Mouse (Mus musculus) heart, postnatal 0 days (tissue): ENCODE results near the gene Chrm1. TPM values are rescaled to one million over a fixed set of nuclear protein-coding genes. Genes with fewer than 3 reads are reported as not detected.

Experiments
- ATAC-seq: fragments of 200-750 bp; cut with Nextera tagmentation; 2 replicates; pipeline ENCODE4 v1.8.0; 2017; ENCODE audit warnings: low read depth, moderate number of reproducible peaks, moderate library complexity; ENCODE audit not compliant: insufficient read depth
- DNase-seq: peaks from one replicate; pipeline ENCODE4 v3.0.0-alpha.2; 2016; ENCODE audit warnings: low spot score
- H3K27ac ChIP-seq: fragments of 300-500 bp; sonication (generic); 2 replicates; pipeline ENCODE4 v1.5.1; 2014; ENCODE audit warnings: low read depth, mild to moderate bottlenecking
- H3K27me3 ChIP-seq: fragments of 300-500 bp; sonication (generic); 2 replicates; pipeline ENCODE4 v1.6.1; 2014; ENCODE audit warnings: low read length, mixed read lengths; ENCODE audit not compliant: control insufficient read depth, insufficient read depth
- H3K36me3 ChIP-seq: fragments of 300-500 bp; sonication (generic); replicated peaks from 2 replicates; pipeline ENCODE4 v1.6.1; 2014; ENCODE audit warnings: low read length, mixed read lengths; ENCODE audit not compliant: control insufficient read depth, insufficient read depth
- H3K4me1 ChIP-seq: fragments of 300-500 bp; sonication (generic); 2 replicates; pipeline ENCODE4 v1.6.1; 2014; ENCODE audit warnings: antibody characterized with exemption; ENCODE audit not compliant: control insufficient read depth, insufficient read depth
- H3K4me2 ChIP-seq: fragments of 300-500 bp; sonication (generic); 2 replicates; pipeline ENCODE4 v1.6.1; 2014; ENCODE audit warnings: low read depth, mild to moderate bottlenecking, low read length, moderate library complexity
- H3K4me3 ChIP-seq: fragments of 300-500 bp; sonication (generic); 2 replicates; pipeline ENCODE4 v1.5.1; 2014; ENCODE audit warnings: low read depth, low read length
- H3K9ac ChIP-seq: fragments of 300-500 bp; sonication (generic); replicated peaks from 2 replicates; pipeline ENCODE4 v1.6.1; 2014; ENCODE audit warnings: low read depth, low read length, mixed read lengths
- H3K9me3 ChIP-seq: fragments of 300-500 bp; sonication (generic); replicated peaks from 2 replicates; pipeline ENCODE4 v1.6.1; 2016; ENCODE audit warnings: low read length; ENCODE audit not compliant: control insufficient read depth
- CTCF ChIP-seq: IDR thresholded peaks from 2 replicates; pipeline ENCODE4 v1.5.1; 2016; ENCODE audit warnings: antibody characterized with exemption, control low read depth, low read depth
- EP300 ChIP-seq: IDR thresholded peaks from 2 replicates; pipeline ENCODE4 v1.6.1; 2016; ENCODE audit warnings: antibody characterized with exemption, low read depth
- WGBS: fragments of 180-500 bp; shearing (Covaris S2); extraction: QIAGEN DNeasy Blood & Tissue Kit; methylation state at CpG from one replicate; pipeline ENCODE4 v1.1.7; 2014; 5-methylcytosine and 5-hydroxymethylcytosine counted together
- polyA plus RNA-seq: library from polyadenylated mRNA; unstranded; fragments of >200 nt; fragmentation: Nextera tagmentation; extraction: Ambion mirVana; gene quantifications from 2 replicates; pipeline ENCODE4 v1.2.1, GENCODE M21; 2015
- total RNA-seq: library from RNA; depleted of rRNA; stranded (reverse); fragments of >200 nt; gene quantifications from 2 replicates; pipeline ENCODE4 v1.2.3, GENCODE M21; 2014; ENCODE audit warnings: low replicate concordance

Chrm1 gene
- total and polyA plus RNA-seq, 2 experiments from 2014 or later, result not detected

- ATAC-seq, result no peak
- H3K27me3 ChIP-seq, result no peaks in the 10 kb centered on the region
- peaks cover 23% of the 10 kb centered on the region for H3K36me3 ChIP-seq
- TF ChIP-seq EP300 (no peak), CTCF (no peak)
- no peak overlapping the region for H3K9ac ChIP-seq
- 68% methylated on average over 1 of the region's 1 CpGs for WGBS
- H3K27ac ChIP-seq, result no peak overlapping the region
- H3K4me3 ChIP-seq, result no peak overlapping the region
- H3K9me3 ChIP-seq, result no peaks in the 10 kb centered on the region
- H3K4me1 ChIP-seq, result peaks cover 22% of the 10 kb centered on the region
- no peak overlapping the region for H3K4me2 ChIP-seq
- DNase-seq, result no peak
Measured at GRCm38 (mm10) chr19:8721378-8721777, 57.8 kb downstream of the Chrm1 start.

- Histone ChIP-seq H3K9ac (peak overlapping the region; percentile 83), H3K36me3 (peaks cover 30% of the 10 kb centered on the region), H3K27ac (peak overlapping the region; percentile 96; the same call in 1 of the 2 replicates), H3K4me2 (peak overlapping the region; percentile 82), H3K9me3 (no peaks in the 10 kb centered on the region), H3K4me1 (peaks cover 22% of the 10 kb centered on the region), H3K4me3 (peak overlapping the region; percentile 96), H3K27me3 (no peaks in the 10 kb centered on the region)
- no peak for DNase-seq
- no peak for ATAC-seq
- no peak for TF ChIP-seq EP300
- TF ChIP-seq CTCF, result no peak
- WGBS, result 58% methylated on average over 4 of the region's 4 CpGs
Measured at GRCm38 (mm10) chr19:8722021-8722420, 58.4 kb downstream of the Chrm1 start.

GRCm38 (mm10) chr19:8722559-8722906 lies 58.9 kb downstream of the Chrm1 start:
- WGBS, result under 1% methylated on average over 5 of the region's 5 CpGs

GRCm38 (mm10) chr19:8722907-8723573 lies 59.5 kb downstream of the Chrm1 start, which contains the start of gene Slc3a2:
TSS of gene Slc3a2 (minus strand) at chr19:8723369.
- peak within 1 kb of the TSS; percentile 95 for H3K9ac ChIP-seq
- H3K36me3 ChIP-seq, result peaks cover 30% of the 10 kb centered on the region
- WGBS, result under 1% methylated on average over 50 of the region's 50 CpGs
- peak; percentile 99 for DNase-seq
- H3K27me3 ChIP-seq, result no peaks in the 10 kb centered on the region
- peak within 1 kb of the TSS; percentile 96 for H3K27ac ChIP-seq
- peak; percentile 97 for ATAC-seq
- peak within 1 kb of the TSS; percentile 96 for H3K4me3 ChIP-seq
- H3K4me1 ChIP-seq, result peaks cover 22% of the 10 kb centered on the region
- peak within 1 kb of the TSS; percentile 82 for H3K4me2 ChIP-seq
- TF ChIP-seq EP300 (peak; percentile 44; the same call in 1 of the 2 replicates), CTCF (no peak)
- H3K9me3 ChIP-seq, result no peaks in the 10 kb centered on the region

More at GRCm38 (mm10) chr19:8722559-8722906, 58.9 kb downstream of the Chrm1 start:
- Histone ChIP-seq H3K9ac (peak overlapping the region; percentile 83), H3K4me2 (peak overlapping the region; percentile 82), H3K4me1 (peaks cover 22% of the 10 kb centered on the region), H3K27ac (peak overlapping the region; percentile 96), H3K4me3 (peak overlapping the region; percentile 96), H3K27me3 (no peaks in the 10 kb centered on the region), H3K36me3 (peaks cover 30% of the 10 kb centered on the region), H3K9me3 (no peaks in the 10 kb centered on the region)
- ATAC-seq (no peak), DNase-seq (peak; percentile 66)
- no peak for TF ChIP-seq EP300
- no peak for TF ChIP-seq CTCF

GRCm38 (mm10) chr19:8723574-8724346 lies 60.2 kb downstream of the Chrm1 start:
- Histone ChIP-seq H3K9ac (peak overlapping the region; percentile 95), H3K36me3 (peaks cover 30% of the 10 kb centered on the region), H3K4me1 (peaks cover 22% of the 10 kb centered on the region), H3K27ac (peak overlapping the region; percentile 96), H3K4me2 (peak overlapping the region; percentile 82), H3K27me3 (no peaks in the 10 kb centered on the region), H3K9me3 (no peaks in the 10 kb centered on the region), H3K4me3 (peak overlapping the region; percentile 96)
- DNase-seq, result no peak
- TF ChIP-seq EP300 (peak; percentile 1; the same call in 1 of the 2 replicates), CTCF (no peak)
- whole genome bisulfite sequencing, result under 1% methylated on average over 20 of the region's 20 CpGs
- ATAC-seq, result no peak
